Comparison of ENCODE assay signal across 27 mouse cellular contexts in genomic region chr11:15274043-15274773, GRCm38 (mm10).
DNase-seq lines count a peak whose midpoint lies in the region; ATAC-seq and TF ChIP-seq lines count a peak whose summit lies in the region.
"Had no signal": no experiment of that assay in that cellular context is flagged by ENCODE, and none has a peak within 500 bp of the region (broad histone marks: within the 10 kb centered on the region; RNA-seq: fewer than 3 reads in every experiment).

No protein-coding gene starts in this region.

- no peaks in the 10 kb centered on the region for H3K4me1 ChIP-seq in kidney, adult 2 months (ENCODE audit: control insufficient read depth, insufficient read depth, low read length)
- H3K4me1 ChIP-seq in kidney, embryonic 15.5 days = no peaks in the 10 kb centered on the region
- H3K4me1 ChIP-seq in intestine, embryonic 16.5 days (ENCODE audit: control insufficient read depth, insufficient read depth, low read length) = no peaks in the 10 kb centered on the region
- peaks cover 7% of the 10 kb centered on the region; the same call in 1 of the 2 replicates for H3K4me1 ChIP-seq in small intestine, adult 2 months (ENCODE audit: control insufficient read depth, insufficient read depth, insufficient read length, low read length)
- H3K4me1 ChIP-seq: embryonic facial prominence, embryonic 10.5 days; embryonic facial prominence, embryonic 13.5 days; forebrain, embryonic 10.5 days; forebrain, embryonic 13.5 days; hindbrain, embryonic 12.5 days; hindbrain, embryonic 15.5 days had no signal

- TF ChIP-seq CTCF in kidney, adult 2 months (conservative IDR thresholded peaks at IDR 0.05; ENCODE audit: insufficient read depth, insufficient read length, low read depth, low read length) = no peak
- no peak for TF ChIP-seq CTCF in small intestine, adult 2 months (IDR thresholded peaks at IDR 0.05; ENCODE audit: extremely low read depth, insufficient read length, insufficient replicate concordance, low read depth, low read length)

- no peaks in the 10 kb centered on the region for H3K27me3 ChIP-seq in kidney, adult 2 months (replicated peaks; ENCODE audit: control insufficient read depth, insufficient read depth, low read length)
- H3K27me3 ChIP-seq in kidney, embryonic 15.5 days = no peaks in the 10 kb centered on the region
- no peaks in the 10 kb centered on the region for H3K27me3 ChIP-seq in intestine, embryonic 16.5 days (replicated peaks; ENCODE audit: control insufficient read depth, insufficient read depth, low read length)
- no peaks in the 10 kb centered on the region for H3K27me3 ChIP-seq in small intestine, adult 2 months (ENCODE audit: control insufficient read depth, insufficient read depth, low read length)
- H3K27me3 ChIP-seq: embryonic facial prominence, embryonic 13.5 days; forebrain, embryonic 13.5 days; hindbrain, embryonic 12.5 days; hindbrain, embryonic 15.5 days; Patski had no signal

- no peak overlapping the region for H3K4me3 ChIP-seq in kidney, adult 2 months (ENCODE audit: insufficient read depth, low read depth, low read length)
- H3K4me3 ChIP-seq in kidney, embryonic 15.5 days (replicated peaks) = no peak overlapping the region
- H3K4me3 ChIP-seq in intestine, embryonic 16.5 days (ENCODE audit: low read length) = no peak overlapping the region
- no peak overlapping the region for H3K4me3 ChIP-seq in small intestine, adult 2 months (ENCODE audit: low read depth, low read length)
- H3K4me3 ChIP-seq: embryonic facial prominence, embryonic 10.5 days; embryonic facial prominence, embryonic 13.5 days; forebrain, embryonic 10.5 days; forebrain, embryonic 13.5 days; gastrocnemius, adult 2 months; hindbrain, embryonic 12.5 days; hindbrain, embryonic 15.5 days had no signal

- no peak overlapping the region for H3K9ac ChIP-seq in kidney, embryonic 15.5 days
- no peak overlapping the region for H3K9ac ChIP-seq in intestine, embryonic 16.5 days (ENCODE audit: low read depth, low read length)
- H3K9ac ChIP-seq: embryonic facial prominence, embryonic 13.5 days; forebrain, embryonic 13.5 days; hindbrain, embryonic 12.5 days; hindbrain, embryonic 15.5 days had no signal

- no peaks in the 10 kb centered on the region for H3K36me3 ChIP-seq in kidney, adult 2 months (ENCODE audit: control insufficient read depth, insufficient read depth, low read length)
- no peaks in the 10 kb centered on the region for H3K36me3 ChIP-seq in kidney, embryonic 15.5 days
- H3K36me3 ChIP-seq in intestine, embryonic 16.5 days (ENCODE audit: control insufficient read depth, insufficient read depth, low read length) = no peaks in the 10 kb centered on the region
- H3K36me3 ChIP-seq in small intestine, adult 2 months (ENCODE audit: control insufficient read depth, insufficient read depth, low read length) = no peaks in the 10 kb centered on the region
- H3K36me3 ChIP-seq: embryonic facial prominence, embryonic 10.5 days; embryonic facial prominence, embryonic 13.5 days; forebrain, embryonic 10.5 days; hindbrain, embryonic 12.5 days; hindbrain, embryonic 15.5 days had no signal

- ATAC-seq in kidney, embryonic 15.5 days (replicated peaks; ENCODE audit: low FRiP score) = no peak
- ATAC-seq in intestine, embryonic 16.5 days = peak; percentile 98
- no peak for ATAC-seq in erythroblast, adult 5-6 weeks (replicated peaks; ENCODE audit: low FRiP score, poor library complexity, severe bottlenecking)
- ATAC-seq: forebrain, embryonic 13.5 days; forebrain, embryonic 16.5 days; Patski had no signal

- no peaks in the 10 kb centered on the region for H3K9me3 ChIP-seq in kidney, embryonic 15.5 days (replicated peaks)
- H3K9me3 ChIP-seq in intestine, embryonic 16.5 days (ENCODE audit: control insufficient read depth, low read length) = no peaks in the 10 kb centered on the region
- H3K9me3 ChIP-seq: embryonic facial prominence, embryonic 10.5 days; embryonic facial prominence, embryonic 13.5 days; forebrain, embryonic 10.5 days; forebrain, embryonic 13.5 days; hindbrain, embryonic 12.5 days; hindbrain, embryonic 15.5 days had no signal

- intact Hi-C loops in left cerebral cortex, postnatal 4 days (cut with DNase I) = no loop called here

- H3K27ac ChIP-seq in kidney, adult 2 months (ENCODE audit: insufficient read depth, low read depth, low read length) = no peak overlapping the region
- H3K27ac ChIP-seq in kidney, embryonic 15.5 days = no peak overlapping the region
- H3K27ac ChIP-seq in intestine, embryonic 16.5 days (ENCODE audit: low read length) = no peak overlapping the region
- H3K27ac ChIP-seq in small intestine, adult 2 months (ENCODE audit: insufficient read depth, low read depth, low read length) = peak overlapping the region; percentile 84
- H3K27ac ChIP-seq: embryonic facial prominence, embryonic 10.5 days; embryonic facial prominence, embryonic 13.5 days; forebrain, embryonic 10.5 days; forebrain, embryonic 13.5 days; gastrocnemius, adult 2 months; hindbrain, embryonic 12.5 days; hindbrain, embryonic 15.5 days had no signal

- DNase-seq in kidney, adult 2 months = peak; percentile 1
- DNase-seq in MN1 (ENCODE audit: low spot score) = peak; percentile 3
- no peak for DNase-seq in urinary bladder, postnatal 10 days (ENCODE audit: low spot score)
- DNase-seq in left cerebral cortex, postnatal 4 days = no peak
- DNase-seq: adrenal gland, adult 2 months; adrenal gland, postnatal 14 days; cerebellum, adult 11 months; cerebellum, adult 8-10 months; cerebellum, postnatal 10 days; cerebellum, postnatal 36 days; embryo, embryonic 11 days; gastrocnemius, adult 2 months; gastrocnemius, postnatal 14 days; heart, adult 11 months had no signal

- H3K4me2 ChIP-seq in kidney, embryonic 15.5 days = no peak overlapping the region
- no peak overlapping the region for H3K4me2 ChIP-seq in intestine, embryonic 16.5 days (ENCODE audit: low read depth, low read length)
- H3K4me2 ChIP-seq: embryonic facial prominence, embryonic 13.5 days; forebrain, embryonic 13.5 days; heart, embryonic 11.5 days; hindbrain, embryonic 12.5 days; hindbrain, embryonic 15.5 days had no signal

- 71% methylated on average over 3 of the region's 3 CpGs for WGBS in kidney, adult 2 months
- 74% methylated on average over 3 of the region's 3 CpGs for whole genome bisulfite sequencing in kidney, embryonic 15.5 days
- WGBS in intestine, embryonic 16.5 days = 59% methylated on average over 3 of the region's 3 CpGs
- 16% methylated on average over 3 of the region's 3 CpGs for WGBS in small intestine, adult 2 months

- TF ChIP-seq POLR2A in kidney, adult 2 months (IDR thresholded peaks at IDR 0.05; ENCODE audit: low read depth, low read length) = no peak
- no peak for TF ChIP-seq POLR2A in small intestine, adult 2 months (IDR thresholded peaks at IDR 0.05; ENCODE audit: low read depth, low read length)

Comparison
In these comparisons a context has a peak if more than half of its experiments do, and no peak if none do; other contexts are left out.
1. DNase-seq: peak in kidney, adult 2 months (single experiment) and MN1 (single experiment); none in urinary bladder, postnatal 10 days (single experiment) and left cerebral cortex, postnatal 4 days (single experiment).